Mouse (Mus musculus): ENCODE measurements around the gene Gtf2i. TPM values are rescaled to one million over a fixed set of nuclear protein-coding genes. Genes with fewer than 3 reads are reported as not detected.
"Not testable (repeated sequence)": the region's sequence is repeated elsewhere in the genome, so short reads cannot be mapped to it uniquely, and the experiment has no call there.

The Gtf2i gene
- total RNA-seq (2021) (100 to 1,000 TPM; 187 to 210 TPM), polyA plus RNA-seq (2012; rRNA removed) (67.8 and 87.4 TPM in 2 replicates)
- long read RNA-seq, full-length matches to known transcripts: 27 of 163 reads
- long read RNA-seq, partial matches to known transcripts: 67 of 163 reads
- long read RNA-seq, other reads (novel, unspliced or antisense): 69 of 163 reads

DNA sequence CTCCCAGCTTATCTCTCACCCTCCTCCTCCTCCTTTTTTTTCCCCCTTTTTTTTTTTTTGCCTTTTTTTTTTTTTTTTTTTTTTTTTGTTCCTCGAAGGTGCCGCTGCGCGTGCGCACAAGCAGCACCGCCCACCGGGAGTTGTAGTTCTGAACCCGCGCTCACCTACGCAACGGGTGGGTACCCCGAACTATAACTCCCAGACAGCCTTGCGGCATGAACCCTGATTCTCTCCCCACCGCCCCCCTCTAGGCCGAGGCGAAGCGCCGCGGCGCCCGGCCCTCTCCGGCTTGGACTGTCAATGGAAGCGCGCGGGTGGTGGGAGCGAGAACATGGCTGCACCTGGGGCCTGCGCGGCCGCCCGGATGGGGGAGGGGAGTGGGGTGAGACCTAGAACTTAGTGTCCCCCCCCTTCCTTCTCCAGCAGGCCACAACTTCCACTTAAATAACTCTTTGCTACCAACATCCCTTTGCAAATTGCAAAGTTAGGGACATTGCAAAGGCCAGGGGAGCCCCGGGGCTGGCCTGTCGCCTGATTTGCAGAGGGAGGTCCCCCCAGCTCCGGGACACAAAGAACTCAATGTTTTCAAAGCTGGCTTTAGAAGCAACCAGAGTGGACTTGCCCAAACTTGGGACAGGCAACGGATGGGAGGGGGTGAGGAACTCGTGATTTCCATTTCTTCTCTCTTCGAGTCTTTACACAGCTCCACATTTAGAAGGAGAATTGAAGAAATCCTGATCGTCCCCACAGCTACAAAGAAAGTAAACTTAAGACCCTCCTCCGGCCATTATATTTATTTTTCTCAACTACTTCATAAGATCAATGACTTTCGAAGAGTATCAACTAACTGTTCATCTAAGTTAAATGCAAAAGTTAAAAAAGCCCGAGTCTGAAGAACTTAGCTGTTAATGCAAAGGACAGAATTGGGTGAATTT, at the start of gene Gtf2i:
TSS of gene Gtf2i (minus strand) at position 73 of the 935 bp plus-strand sequence.
- WGBS: under 1% methylated on average over 40 of the region's 40 CpGs

DNA sequence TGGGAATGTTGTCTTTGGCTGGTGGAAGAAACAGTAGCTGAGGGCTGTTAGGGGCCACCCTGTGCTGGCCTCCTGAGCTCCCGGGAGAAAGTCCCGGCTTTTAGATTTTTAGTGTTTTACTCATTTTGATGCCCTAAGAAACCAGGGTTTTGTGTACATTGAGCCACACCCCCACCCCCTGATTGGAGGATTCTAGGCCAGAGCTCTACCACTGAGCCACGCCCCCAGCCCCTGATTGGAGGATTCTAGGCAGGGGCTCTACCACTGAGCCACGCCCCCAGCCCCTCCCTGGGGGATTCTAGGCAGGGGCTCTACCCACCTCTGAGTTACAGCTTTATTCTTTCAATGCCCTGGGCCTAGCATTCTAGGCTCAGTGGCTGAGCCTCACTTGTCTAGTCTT, 44.5 kb upstream of the Gtf2i start:
- Histone ChIP-seq H3K36me3 (ENCODE audit: control insufficient read depth, insufficient read depth, low read length) (no peaks in the 10 kb centered on the region), H3K79me2 (replicated peaks; ENCODE audit: control insufficient read depth, insufficient read depth, low read length) (no peaks in the 10 kb centered on the region), H3K4me3 (no peak overlapping the region), H3K4me1 (ENCODE audit: control insufficient read depth, insufficient read depth, low read length) (peaks cover 1% of the 10 kb centered on the region), H3K27me3 (ENCODE audit: control insufficient read depth, insufficient read depth, low read length) (no peaks in the 10 kb centered on the region), H3K27ac (no peak overlapping the region), H3K9ac (ENCODE audit: low read depth, low read length) (no peak overlapping the region)
- TF ChIP-seq EP300 (IDR thresholded peaks at IDR 0.05; ENCODE audit: insufficient read depth, low read depth, low read length): no peak
- TF ChIP-seq POLR2A (IDR thresholded peaks at IDR 0.05; ENCODE audit: insufficient read depth, low read depth, low read length): no peak
- TF ChIP-seq CTCF (IDR thresholded peaks at IDR 0.05): no peak
- no peak for DNase-seq
- intact Hi-C loops (cut with DNase I): no loop called here
- 92% methylated on average over 4 of the region's 4 CpGs for WGBS

More for the DNA sequence above, at the start of gene Gtf2i:
- TF ChIP-seq EP300 (IDR thresholded peaks at IDR 0.05; ENCODE audit: insufficient read depth, low read depth, low read length) (0 out of 2 replicates have a peak, but pooled peaks have one; percentile 37), CTCF (IDR thresholded peaks at IDR 0.05) (0 out of 2 replicates have a peak, but pooled peaks have one; percentile 4), POLR2A (IDR thresholded peaks at IDR 0.05; ENCODE audit: insufficient read depth, low read depth, low read length) (peak; percentile 75)
- Histone ChIP-seq H3K36me3 (ENCODE audit: control insufficient read depth, insufficient read depth, low read length) (peaks cover 2% of the 10 kb centered on the region), H3K27me3 (ENCODE audit: control insufficient read depth, insufficient read depth, low read length) (no peaks in the 10 kb centered on the region), H3K4me3 (peak within 1 kb of the TSS; percentile 87), H3K9ac (ENCODE audit: low read depth, low read length) (peak within 1 kb of the TSS; percentile 98), H3K4me1 (ENCODE audit: control insufficient read depth, insufficient read depth, low read length) (peaks cover 5% of the 10 kb centered on the region), H3K27ac (peak within 1 kb of the TSS; percentile 97), H3K79me2 (replicated peaks; ENCODE audit: control insufficient read depth, insufficient read depth, low read length) (0 out of 2 replicates have a peak, but pooled peaks cover 2% of the 10 kb centered on the region)
- intact Hi-C loops (cut with DNase I): no loop called here
- DNase-seq: peak; percentile 93 to 97

DNA sequence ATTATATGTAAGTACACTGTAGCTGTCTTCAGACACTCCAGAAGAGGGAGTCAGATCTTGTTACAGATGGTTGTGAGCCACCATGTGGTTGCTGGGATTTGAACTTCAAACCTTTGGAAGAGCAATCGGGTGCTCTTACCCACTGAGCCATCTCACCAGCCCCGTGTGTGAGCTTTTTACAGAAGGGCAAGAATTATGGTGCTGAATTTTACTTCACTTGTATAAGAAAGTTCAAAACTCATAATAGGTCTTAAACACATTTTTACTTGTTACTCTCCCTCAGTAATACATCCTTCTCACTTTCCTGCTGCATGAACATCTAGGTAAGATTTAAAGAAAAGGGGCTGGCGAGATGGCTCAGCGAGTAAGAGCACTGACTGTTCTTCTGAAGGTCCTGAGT, 40.8 kb upstream of the Gtf2i start:
- H3K79me2 ChIP-seq (replicated peaks; ENCODE audit: control insufficient read depth, insufficient read depth, low read length); H3K27ac ChIP-seq; H3K4me1 ChIP-seq (ENCODE audit: control insufficient read depth, insufficient read depth, low read length); H3K9ac ChIP-seq (ENCODE audit: low read depth, low read length); H3K36me3 ChIP-seq (ENCODE audit: control insufficient read depth, insufficient read depth, low read length); intact Hi-C loops (cut with DNase I); DNase-seq; H3K4me3 ChIP-seq; H3K27me3 ChIP-seq (ENCODE audit: control insufficient read depth, insufficient read depth, low read length): not testable (repeated sequence)
- 95% methylated on average over 4 of the region's 4 CpGs for WGBS

DNA sequence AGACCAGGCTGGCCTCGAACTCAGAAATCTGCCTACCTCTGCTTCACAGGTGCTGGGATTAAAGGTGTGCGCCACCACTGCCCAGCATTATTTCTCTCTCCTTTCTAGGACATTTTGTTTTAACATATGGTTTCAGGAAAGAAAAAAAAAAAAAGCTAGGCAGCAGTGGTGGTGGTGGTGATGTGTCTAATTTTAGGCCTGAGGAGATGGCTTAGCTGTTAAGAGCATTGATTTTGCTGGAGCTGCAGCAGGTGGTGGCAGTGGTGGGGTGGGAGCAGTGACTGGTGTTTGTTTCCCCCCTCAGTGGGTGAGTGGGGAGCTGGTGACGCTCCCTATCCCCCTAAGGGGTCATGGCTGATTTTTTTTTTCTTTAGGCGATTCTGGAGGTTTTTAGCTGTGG, 38.6 kb upstream of the Gtf2i start:
- no peak for DNase-seq
- no peak overlapping the region for H3K4me3 ChIP-seq
- H3K79me2 ChIP-seq (replicated peaks; ENCODE audit: control insufficient read depth, insufficient read depth, low read length): no peaks in the 10 kb centered on the region
- H3K4me1 ChIP-seq (ENCODE audit: control insufficient read depth, insufficient read depth, low read length): peaks cover 6% of the 10 kb centered on the region
- H3K9ac ChIP-seq (ENCODE audit: low read depth, low read length): no peak overlapping the region
- 72% methylated on average over 4 of the region's 4 CpGs for WGBS
- no peaks in the 10 kb centered on the region for H3K36me3 ChIP-seq (ENCODE audit: control insufficient read depth, insufficient read depth, low read length)
- no peaks in the 10 kb centered on the region for H3K27me3 ChIP-seq (ENCODE audit: control insufficient read depth, insufficient read depth, low read length)
- no peak for TF ChIP-seq EP300 (IDR thresholded peaks at IDR 0.05; ENCODE audit: insufficient read depth, low read depth, low read length)
- no peak for TF ChIP-seq POLR2A (IDR thresholded peaks at IDR 0.05; ENCODE audit: insufficient read depth, low read depth, low read length)
- TF ChIP-seq CTCF (IDR thresholded peaks at IDR 0.05): no peak
- no peak overlapping the region for H3K27ac ChIP-seq
- intact Hi-C loops (cut with DNase I): no loop called here

DNA sequence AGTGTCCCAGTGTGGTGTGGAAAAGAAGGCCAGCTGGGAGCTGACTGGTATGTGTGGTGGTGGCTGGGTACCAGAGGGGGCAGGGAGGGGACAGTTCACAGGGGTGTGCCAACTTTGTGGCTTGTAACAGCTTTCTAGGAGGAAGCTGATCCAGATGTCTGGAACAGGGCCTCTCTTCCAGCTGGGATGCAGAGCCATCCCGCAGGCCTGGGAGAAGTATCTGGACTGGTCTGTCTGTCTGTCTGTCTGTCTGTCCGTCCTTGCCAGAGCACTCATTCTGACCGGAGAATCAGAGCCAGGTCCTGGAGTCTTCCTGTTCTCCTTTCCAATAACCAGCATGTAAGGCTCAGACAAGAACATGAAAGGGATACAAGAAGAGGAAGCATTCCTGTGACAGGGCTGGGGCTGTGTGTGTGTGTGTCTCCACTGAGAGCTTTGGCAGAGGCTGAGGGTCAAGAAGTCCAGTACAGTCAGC, 38.0 kb upstream of the Gtf2i start:
- H3K9ac ChIP-seq (ENCODE audit: low read depth, low read length): no peak overlapping the region
- no peaks in the 10 kb centered on the region for H3K79me2 ChIP-seq (replicated peaks; ENCODE audit: control insufficient read depth, insufficient read depth, low read length)
- H3K36me3 ChIP-seq (ENCODE audit: control insufficient read depth, insufficient read depth, low read length): no peaks in the 10 kb centered on the region
- H3K27ac ChIP-seq: no peak overlapping the region
- H3K4me1 ChIP-seq (ENCODE audit: control insufficient read depth, insufficient read depth, low read length): peaks cover 6% of the 10 kb centered on the region
- H3K4me3 ChIP-seq: no peak overlapping the region
- 12% methylated on average over 3 of the region's 3 CpGs for WGBS
- intact Hi-C loops (cut with DNase I): no loop called here
- no peaks in the 10 kb centered on the region; the same call in 1 of the 2 replicates for H3K27me3 ChIP-seq (ENCODE audit: control insufficient read depth, insufficient read depth, low read length)
- no peak for TF ChIP-seq POLR2A (IDR thresholded peaks at IDR 0.05; ENCODE audit: insufficient read depth, low read depth, low read length)
- TF ChIP-seq CTCF (IDR thresholded peaks at IDR 0.05): no peak
- no peak for TF ChIP-seq EP300 (IDR thresholded peaks at IDR 0.05; ENCODE audit: insufficient read depth, low read depth, low read length)
- peak; percentile 32 to 37 for DNase-seq

DNA sequence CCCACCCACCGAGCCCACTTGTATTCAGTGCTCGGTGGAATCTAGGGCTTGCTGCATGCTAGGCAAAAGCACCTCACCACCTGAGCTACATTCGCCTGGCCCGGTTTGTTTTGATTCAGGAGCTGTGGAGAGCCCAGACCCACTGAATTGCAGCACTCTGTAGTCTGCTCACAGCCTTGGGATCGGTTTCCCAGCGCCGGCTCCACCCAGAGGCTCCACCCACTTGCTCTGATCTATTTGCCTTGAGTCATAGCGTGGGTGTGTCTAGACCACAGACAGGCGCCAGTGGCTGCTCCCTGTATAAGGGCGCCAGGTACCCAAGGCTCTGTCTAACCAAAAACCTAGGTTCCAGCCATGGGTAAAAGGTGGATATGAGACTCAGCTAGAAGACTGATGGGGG, 36.1 kb upstream of the Gtf2i start:
- peak; percentile 58 to 67 for DNase-seq
- Histone ChIP-seq H3K4me1 (ENCODE audit: control insufficient read depth, insufficient read depth, low read length) (peaks cover 6% of the 10 kb centered on the region), H3K27ac (no peak overlapping the region), H3K9ac (ENCODE audit: low read depth, low read length) (peak overlapping the region; percentile 16; the same call in 1 of the 2 replicates), H3K27me3 (ENCODE audit: control insufficient read depth, insufficient read depth, low read length) (no peaks in the 10 kb centered on the region; the same call in 1 of the 2 replicates), H3K79me2 (replicated peaks; ENCODE audit: control insufficient read depth, insufficient read depth, low read length) (no peaks in the 10 kb centered on the region), H3K36me3 (ENCODE audit: control insufficient read depth, insufficient read depth, low read length) (no peaks in the 10 kb centered on the region), H3K4me3 (no peak overlapping the region)
- TF ChIP-seq POLR2A (IDR thresholded peaks at IDR 0.05; ENCODE audit: insufficient read depth, low read depth, low read length) (0 out of 2 replicates have a peak, but pooled peaks have one; percentile 30), EP300 (IDR thresholded peaks at IDR 0.05; ENCODE audit: insufficient read depth, low read depth, low read length) (no peak), CTCF (IDR thresholded peaks at IDR 0.05) (no peak)
- 18% methylated on average over 10 of the region's 10 CpGs for WGBS
- intact Hi-C loops (cut with DNase I): no loop called here

Measured in heart, adult 2 months (tissue).